Mouse (Mus musculus) frontal cortex, postnatal 25 days (tissue): ENCODE results near the gene Tmc6.
"Not testable (repeated sequence)": the region's sequence is repeated elsewhere in the genome, so short reads cannot be mapped to it uniquely, and the experiment has no call there.

Source experiments
- DNase-seq, 2 experiments: peaks; one replicate each; pipeline ENCODE4 v3.0.0; 2022; ENCODE audit warnings: low spot score in 2 of 2

Tmc6 gene

DNA sequence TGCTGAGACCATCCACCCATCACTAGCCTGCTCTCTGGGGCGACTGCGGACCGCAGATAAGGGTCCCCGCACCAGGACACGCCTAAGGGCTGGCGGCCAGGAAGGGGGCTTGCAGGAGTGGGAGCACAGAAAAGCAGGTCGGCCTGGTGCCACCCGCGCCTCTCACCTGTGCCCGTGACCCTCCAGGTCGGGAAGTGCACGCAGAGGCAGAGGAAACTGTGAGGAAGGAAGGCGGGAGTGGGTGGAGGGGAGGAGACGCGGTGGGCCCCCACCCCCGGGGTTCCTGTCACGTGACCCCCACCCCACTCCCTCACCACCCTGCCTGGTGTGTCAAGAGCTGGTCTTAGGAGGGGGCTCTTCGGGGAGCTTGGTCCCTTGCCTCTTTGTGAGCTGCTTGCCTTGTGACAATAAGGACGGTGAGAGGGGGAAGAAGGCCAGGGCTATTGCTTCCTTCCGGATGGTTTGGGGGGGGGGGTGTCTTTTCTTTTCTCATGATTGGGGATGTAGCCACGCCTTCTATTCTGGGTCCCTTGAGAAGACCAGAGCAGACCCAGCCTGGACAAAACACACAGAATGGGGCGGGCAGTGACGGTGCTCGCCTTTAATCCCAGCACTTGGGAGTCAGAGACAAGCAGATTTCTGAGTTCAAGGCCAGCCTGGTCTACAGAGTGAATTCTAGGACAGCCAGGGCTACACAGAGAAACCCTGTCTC is at the start of gene Tmc6, which contains the start of gene Tmc8:
Gene Tmc6, minus strand, starts transcription at position 206 of the 712 bp plus-strand sequence.
Gene Tmc8, plus strand, starts transcription at position 84 of the 712 bp plus-strand sequence.
- DNase-seq: no peak

DNA sequence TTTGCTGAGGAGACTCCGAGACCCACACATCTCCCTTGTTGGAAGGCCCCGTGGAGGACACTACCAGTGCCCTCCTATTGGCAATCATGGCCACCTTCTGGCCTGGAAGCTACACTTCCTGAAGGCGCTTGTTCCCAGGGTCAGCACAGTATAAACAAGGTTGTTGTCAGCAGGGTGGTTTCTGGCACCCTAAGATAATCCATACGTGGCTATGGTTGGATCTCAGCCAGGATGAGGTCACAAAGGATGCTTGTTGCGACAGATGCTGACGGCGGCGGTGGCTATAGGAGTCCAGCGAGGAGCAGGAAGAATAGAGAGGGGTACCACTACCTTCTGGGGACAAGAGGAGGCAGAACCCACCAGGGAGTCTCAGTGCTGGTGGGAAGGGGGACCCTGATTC is 48.4 kb upstream of the Tmc6 start:
- no peak for DNase-seq

DNA sequence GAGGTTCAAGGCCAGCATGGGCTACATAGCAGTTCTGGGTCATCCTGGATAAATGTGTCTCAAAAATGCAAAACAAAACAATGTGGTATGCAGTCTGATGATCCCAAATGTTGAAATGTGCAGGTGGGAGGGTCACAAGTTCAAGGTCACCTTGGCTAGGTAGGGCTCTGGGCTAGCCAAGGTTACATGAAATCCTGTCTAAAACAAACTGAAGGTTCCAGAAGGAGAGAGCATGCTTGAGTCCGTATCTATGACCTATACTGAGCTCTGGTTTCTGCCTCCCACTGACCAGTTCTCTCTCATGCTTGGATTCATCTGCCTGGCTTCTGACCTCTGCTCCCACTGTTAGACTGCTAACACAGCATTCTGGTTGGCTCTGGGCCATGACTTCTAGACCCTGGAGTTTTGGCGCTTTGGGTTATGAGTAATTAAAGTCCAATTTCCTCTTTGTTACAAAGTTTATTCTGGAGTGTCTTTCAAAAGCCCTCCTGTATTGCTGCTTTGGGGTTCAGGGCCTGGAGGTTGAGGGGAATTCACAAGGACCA is 47.7 kb upstream of the Tmc6 start:
- no peak for DNase-seq

- DNase-seq: no peak
Measured at GRCm38 (mm10) chr11:117828888-117829604, 47.0 kb upstream of the Tmc6 start.

GRCm38 (mm10) chr11:117828149-117828887 is 46.3 kb upstream of the Tmc6 start:
- DNase-seq: no peak

GRCm38 (mm10) chr11:117827386-117827785 is 45.4 kb upstream of the Tmc6 start:
- DNase-seq: no peak

DNA sequence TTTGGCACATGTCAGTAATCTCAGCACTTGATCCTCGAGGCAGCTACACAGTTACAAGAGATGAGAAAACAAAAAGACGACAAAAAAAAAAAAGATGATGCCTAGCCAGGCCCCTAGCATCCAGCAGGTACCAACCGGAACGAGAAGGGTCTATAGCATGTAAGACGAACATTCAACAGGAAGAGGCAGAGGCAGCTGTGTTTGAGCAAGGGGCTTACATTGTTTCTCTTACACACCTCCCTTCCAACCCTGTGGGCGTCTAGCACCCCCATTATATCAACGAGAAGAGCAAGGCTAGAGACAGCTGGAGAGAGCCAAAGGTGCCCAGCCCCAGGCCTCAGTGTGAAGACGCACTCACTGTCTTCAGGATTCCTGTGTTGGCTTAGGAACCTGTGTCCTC is 44.9 kb upstream of the Tmc6 start:
- DNase-seq: no peak

DNA sequence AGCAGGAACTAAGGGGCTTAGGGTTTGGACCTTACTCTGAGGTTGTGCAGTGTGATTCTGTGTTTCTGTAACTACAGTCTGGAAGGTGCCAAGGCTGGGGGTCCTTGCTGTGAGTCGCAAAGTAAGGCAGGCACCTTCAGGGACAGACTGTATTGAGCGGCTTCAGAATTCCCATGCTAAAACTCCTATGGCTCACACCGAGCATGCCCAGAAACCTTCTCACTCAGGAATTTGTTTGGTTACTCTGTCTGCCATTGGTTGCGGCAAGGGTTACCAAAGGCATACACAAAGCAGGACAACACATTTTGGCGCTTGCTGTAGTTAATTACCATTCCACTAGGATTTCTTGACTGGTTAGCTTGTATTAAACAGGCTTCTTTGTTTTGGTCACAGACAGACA is 44.2 kb upstream of the Tmc6 start:
- DNase-seq: no peak

- no peak for DNase-seq
Measured at GRCm38 (mm10) chr11:117825333-117826101, 43.5 kb upstream of the Tmc6 start, which contains the start of the genes Afmid and Tk1. Gene Afmid (plus strand): TSS chr11:117825924. Gene Tk1 (minus strand): TSS chr11:117826092.

DNA sequence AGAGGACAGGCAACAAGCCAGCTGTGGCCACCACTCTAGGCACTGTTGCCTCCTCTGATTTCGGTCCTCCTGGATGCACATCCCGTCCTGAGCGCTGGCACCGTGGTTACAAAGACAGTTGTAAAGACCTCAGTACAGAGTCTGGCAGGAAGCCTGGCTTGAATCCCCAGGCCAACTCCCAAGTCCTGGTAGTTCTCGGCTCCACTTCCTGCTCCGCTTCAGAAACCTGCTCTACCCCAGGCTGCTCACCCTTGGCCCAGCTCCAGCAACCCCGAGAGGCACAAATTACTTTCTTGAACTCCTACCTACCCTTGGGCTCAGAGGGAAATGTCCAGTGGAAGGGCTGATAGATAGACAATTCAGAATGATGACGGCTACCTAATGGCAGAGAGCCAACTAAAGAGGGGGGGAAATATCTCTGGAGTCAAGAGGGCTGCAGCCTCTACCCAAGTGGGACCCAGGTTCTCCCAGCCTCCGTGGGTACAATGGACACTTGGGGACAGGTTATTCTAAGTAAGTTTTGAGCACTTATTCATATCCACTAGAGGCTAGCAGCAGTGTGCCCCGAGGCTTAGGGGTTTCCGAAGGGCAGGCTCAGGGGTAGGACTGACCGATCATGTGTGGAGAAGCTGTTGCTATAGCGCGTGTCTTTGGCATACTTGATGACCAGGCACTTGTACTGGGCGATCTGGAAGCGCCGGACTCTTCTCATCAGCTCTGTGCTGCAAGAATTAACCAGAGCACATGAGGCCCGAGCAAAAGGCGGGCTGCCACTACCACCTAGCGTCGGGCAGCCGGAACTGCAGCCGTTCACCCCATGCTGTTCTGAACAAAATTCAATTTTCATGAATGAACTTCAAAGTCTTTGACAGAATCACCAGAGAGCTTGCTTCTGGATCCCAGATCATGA is 42.3 kb upstream of the Tmc6 start:
- peak; percentile 71 to 82 for DNase-seq

- DNase-seq: no peak
Measured at GRCm38 (mm10) chr11:117823411-117823810, 41.4 kb upstream of the Tmc6 start.

DNA sequence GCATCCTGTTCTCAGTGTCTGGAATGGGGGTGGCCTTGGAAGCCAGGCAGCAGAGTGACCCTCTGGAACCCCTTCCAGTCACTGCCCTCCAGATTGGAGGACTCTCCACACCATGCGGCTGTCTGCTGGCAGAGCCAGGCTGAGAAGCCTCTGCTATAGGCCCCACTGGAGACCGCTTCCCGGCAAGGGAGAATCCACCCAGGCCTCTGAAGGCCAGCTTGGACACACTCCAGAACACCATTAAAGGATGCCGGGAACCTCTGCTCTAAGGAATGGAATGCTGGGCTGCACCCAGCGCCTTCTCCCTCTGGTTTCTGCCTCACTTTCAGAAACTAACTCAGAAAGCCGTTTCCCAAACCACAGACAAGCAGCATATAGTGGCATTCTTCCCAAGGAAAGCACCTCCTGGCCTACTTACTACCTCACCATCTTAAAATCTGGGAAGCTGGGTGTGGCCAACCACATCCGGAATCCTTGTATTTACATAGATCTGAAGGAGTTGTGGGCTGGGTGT is 40.8 kb upstream of the Tmc6 start:
- DNase-seq: no peak

DNA sequence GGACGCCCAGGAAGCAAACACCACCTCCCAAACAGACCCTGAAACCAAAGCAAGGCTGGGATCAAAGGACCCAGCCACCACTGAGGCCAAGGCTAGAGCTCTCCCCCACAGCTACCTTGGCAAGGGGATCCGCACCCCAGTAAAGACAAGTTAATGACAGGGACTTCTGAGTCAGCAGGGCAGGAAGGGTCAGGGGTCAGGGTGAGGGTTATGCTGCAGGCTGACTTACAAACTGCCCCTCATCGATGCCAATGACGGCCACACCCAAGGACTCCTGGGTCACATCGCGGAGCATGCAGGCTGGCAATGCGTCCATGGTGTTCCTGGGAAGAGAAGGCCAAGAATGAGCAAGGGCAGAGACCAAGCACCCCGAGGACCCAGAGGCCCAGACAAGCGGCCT is 39.9 kb upstream of the Tmc6 start:
- DNase-seq: no peak

DNA sequence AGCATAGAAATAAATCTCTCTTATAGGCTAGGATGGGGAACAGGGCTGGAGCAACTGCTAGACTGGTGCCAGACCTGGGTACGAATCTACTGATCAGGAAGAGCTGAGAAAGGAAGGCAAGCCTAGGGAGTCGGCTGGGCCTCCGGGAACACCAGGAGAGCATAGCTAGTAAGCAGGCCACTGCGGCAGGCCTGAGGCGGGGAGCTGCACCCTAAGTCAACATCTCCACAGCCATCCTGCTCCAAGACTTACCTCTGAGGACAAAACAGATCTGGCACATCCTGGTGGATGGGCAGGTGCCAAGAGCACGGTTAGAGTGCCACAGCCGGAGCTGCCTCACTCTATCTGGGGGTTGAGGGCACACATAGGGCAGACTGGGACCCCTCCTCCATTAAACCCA is 38.2 kb upstream of the Tmc6 start:
- DNase-seq: no peak

DNA sequence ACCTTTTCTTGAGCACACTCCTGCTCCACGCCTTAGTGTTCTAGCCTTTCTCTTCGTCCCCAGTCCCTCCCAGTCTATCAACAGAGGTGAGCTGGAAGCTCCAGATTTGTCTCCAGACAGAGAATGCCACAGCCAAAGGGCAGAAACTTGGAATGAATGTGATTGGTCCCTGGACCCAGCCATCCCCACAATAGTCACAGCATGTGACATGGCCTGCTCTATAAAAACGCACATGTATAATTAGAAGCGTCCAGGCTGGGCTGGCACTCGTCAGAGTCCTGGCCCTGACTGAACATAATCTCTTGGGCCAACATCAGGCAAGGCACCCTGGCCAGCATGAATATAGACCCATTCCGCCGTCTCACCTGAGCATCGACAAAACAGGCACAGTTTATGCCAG is 37.1 kb upstream of the Tmc6 start:
- no peak for DNase-seq

DNA sequence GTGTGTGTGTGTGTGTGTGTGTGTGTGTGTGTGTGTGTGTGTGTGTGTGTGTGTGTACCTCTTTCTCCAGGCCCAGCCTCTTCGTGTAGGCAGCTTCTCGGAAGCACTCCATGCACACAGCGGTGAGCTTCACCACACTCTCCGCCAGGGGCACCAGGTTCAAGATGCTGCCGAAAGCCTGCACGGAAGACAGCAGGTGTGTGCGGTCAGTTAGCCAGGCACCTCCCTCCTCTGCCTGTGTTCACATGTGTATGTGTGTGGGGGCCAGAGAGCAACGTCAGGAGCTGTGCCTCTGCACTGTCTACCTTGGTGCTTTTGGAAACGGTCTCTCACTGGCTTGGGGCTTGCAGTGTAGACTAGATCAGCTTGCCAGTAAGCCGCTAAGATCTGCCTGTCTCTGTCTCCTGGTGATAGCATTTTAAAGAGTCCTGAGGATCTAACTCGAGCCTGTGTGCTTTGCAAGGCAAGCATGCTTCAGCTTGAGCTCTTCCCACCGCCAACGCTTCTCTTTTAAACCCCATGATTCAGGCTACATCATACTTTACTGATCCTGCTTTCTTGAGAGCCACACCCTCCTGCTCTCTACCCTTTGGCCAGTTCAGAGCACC is 34.5 kb upstream of the Tmc6 start:
- DNase-seq: no peak

GRCm38 (mm10) chr11:117815850-117816249 is 33.9 kb upstream of the Tmc6 start:
- not testable (repeated sequence) for DNase-seq

GRCm38 (mm10) chr11:117814704-117815366 is 32.8 kb upstream of the Tmc6 start:
- no peak for DNase-seq

DNA sequence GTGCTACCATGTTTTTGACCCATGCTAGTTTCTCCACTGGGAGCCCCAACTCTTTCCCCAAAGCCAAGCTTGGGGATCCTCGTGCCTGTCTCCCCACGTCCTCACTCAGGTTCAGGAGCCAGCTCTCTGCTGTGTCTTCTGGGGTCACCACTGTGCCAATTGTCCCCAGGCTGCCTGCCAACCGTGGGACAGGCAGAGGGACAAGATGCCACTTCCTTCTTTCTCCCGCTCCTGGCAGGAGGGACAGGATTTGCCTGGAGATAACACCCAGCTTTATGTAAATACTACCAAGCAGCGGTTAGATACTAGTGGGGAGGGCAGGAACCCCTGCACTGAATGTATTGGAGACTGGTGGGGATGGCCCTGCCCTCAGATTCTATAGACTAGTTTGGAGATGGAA is 31.9 kb upstream of the Tmc6 start:
- DNase-seq: no peak
